Mouse (Mus musculus) c-Kit-positive CD71-negative TER-119-negative erythroid progenitor cells, embryonic 14.5 days (primary cell): ENCODE measurements around the gene Tlr2.
A peak's percentile ranks its signal among the peaks of the same experiment; 100 is the strongest.
"Not testable (repeated sequence)": the region's sequence is repeated elsewhere in the genome, so short reads cannot be mapped to it uniquely, and the experiment has no call there.

ENCODE experiments used
- DNase-seq: peaks from one replicate; pipeline ENCODE4 v3.0.0-alpha.2; 2013; ENCODE audit warnings: low read depth

The Tlr2 gene

GRCm38 (mm10) chr3:83841095-83841850 lies at the start of gene Tlr2:
Gene Tlr2 (minus strand): TSS chr3:83841767.
- DNase-seq, result no peak

GRCm38 (mm10) chr3:83885163-83885562 lies 43.6 kb upstream of the Tlr2 start:
- peak; percentile 31 for DNase-seq

GRCm38 (mm10) chr3:83879261-83880050 lies 37.9 kb upstream of the Tlr2 start:
- DNase-seq, result not testable (repeated sequence)

DNA sequence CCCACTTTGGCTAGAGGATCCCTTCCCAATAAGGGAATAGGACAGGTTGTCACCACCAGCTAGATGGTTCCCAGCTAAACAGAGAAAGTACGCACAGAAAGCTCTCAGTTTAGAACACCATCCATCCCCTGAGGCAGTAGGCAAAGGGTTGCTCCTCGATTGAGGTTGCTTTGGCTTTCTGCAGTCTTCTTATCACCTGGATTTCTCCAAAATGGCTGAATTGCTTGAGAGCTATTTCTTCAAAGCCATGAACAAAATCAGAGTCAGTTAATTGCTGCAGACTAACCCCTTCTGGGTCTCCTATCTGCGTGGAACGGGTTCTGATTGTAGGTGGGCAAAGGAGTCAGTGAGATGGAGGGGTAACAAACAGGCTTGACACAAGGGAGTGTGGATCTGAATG lies 37.2 kb upstream of the Tlr2 start:
- DNase-seq, result no peak

GRCm38 (mm10) chr3:83876299-83876698 lies 34.7 kb upstream of the Tlr2 start:
- no peak for DNase-seq

GRCm38 (mm10) chr3:83875078-83875477 lies 33.5 kb upstream of the Tlr2 start:
- DNase-seq, result not testable (repeated sequence)

DNA sequence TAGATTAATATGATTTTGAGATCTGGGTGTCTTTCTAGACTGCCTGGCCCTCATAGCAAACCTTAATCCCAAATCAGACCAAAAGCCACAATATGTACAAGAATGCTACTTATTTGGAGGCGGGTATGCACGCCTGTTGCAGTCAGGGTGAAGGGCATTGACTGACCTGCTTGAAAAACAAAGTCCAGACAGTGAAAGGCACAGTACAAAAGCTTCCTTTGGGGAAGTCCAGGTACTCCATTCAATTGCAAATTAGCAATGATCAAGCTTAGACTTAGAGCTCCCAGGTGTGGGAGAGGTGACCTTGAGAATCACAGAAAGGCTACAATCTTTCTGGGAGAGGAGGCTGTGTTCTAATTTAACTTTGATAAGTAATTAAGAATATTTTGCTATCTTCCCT lies 31.3 kb upstream of the Tlr2 start:
- DNase-seq, result not testable (repeated sequence)

DNA sequence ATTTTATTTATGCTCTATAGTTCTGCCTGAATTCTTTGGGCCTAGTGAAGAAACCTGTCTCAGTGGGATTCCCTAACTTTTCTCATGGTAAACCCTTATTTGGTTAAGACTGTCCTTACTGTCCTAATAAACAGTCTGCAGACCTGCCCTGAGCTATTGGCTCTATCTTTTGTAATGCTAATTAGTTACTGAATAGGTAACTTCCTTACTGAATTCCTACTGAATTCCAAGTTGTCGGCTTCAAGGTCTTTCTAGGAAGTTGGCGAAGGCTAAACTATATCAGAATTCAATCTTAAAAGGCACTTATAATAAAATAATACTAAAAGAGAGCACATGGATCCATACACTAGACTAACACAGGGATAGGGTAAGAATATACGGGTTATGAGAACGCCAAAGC lies 30.4 kb upstream of the Tlr2 start:
- DNase-seq, result not testable (repeated sequence)

DNA sequence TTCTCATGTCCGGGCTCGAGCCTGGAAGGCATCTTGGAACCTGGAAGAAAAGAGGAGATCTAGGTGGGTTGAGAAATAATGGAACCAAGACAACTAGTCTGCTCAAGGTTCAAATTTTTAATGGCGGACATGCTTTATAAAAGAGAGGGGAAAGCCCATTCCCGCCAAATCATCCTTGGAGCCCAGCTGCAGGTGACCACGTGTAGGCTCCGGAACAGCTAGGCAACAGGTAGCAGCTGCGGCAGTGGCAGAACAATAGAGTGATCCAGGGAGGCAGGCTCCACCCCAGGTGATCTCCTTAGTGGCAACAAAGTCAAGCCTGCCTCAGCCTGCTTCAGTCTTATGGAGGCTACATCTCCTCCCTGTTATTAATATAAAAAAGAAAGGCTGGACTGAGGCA lies 30.0 kb upstream of the Tlr2 start:
- DNase-seq, result not testable (repeated sequence)

DNA sequence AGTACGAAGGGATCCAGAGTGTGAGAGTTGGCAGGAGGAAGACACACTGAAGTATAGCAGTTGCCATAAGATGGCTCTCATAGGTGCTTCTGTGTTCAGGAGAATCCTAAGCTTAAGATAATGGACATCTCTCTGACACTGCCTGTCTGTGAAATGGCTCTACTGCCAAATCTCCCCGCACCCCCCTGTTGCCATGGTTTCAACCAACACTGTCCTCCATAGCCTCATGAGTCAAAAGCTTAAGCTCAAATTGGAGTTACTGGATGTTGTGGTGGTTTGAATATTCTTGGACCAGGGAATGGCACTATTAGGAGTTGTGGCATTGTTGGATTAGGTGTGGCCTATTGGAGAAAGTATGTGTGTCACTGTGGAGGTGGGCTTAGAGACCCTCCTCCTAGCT lies 28.2 kb upstream of the Tlr2 start:
- no peak for DNase-seq

- not testable (repeated sequence) for DNase-seq
These were observed 25.5 kb upstream of the Tlr2 start for GRCm38 (mm10) chr3:83867026-83867425.

GRCm38 (mm10) chr3:83865216-83865615 lies 23.6 kb upstream of the Tlr2 start:
- DNase-seq, result no peak

DNA sequence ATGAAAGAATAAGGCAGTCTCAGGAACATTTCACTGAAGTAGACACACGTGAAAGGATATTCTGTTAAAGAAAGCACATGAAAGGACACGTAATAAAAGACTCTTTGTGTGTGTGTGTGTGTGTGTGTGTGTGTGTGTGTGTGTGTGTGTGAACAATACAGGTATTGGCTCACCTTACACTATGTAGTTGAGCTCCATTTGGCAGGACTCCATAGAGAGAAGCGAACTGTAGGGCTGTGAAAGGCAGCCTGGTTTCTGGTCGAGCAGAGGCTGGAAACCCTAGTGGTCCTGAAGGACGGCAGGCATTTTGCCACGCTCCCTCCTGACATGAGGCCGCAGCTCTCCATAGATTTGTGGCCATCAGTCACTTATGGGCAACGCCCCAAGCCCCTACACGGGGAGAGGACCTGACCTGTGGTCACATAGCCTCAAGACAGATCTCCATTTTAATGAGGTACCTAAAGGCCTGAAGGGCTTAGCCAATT lies 22.5 kb upstream of the Tlr2 start:
- no peak for DNase-seq

GRCm38 (mm10) chr3:83862956-83863355 lies 21.4 kb upstream of the Tlr2 start:
- DNase-seq, result peak; percentile 46

DNA sequence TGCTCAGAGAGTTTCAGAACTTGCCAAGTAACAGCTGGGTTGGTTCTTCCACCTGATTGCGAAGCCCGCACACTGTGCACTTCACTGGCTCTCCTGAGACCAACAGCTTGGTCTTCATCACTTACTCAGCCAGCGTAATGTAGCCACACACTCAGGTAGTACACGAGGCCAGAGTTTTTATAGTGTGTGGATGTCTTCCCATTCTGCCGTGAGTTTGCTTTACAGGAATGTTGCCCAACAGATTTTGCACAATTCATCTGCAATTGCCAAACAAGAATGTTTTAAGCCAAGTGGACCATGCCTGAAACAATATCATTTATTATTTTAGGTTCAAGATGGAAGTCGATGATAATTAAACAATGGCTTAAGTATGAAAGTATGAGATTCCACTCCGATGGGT lies 18.0 kb upstream of the Tlr2 start:
- no peak for DNase-seq

- no peak for DNase-seq
These were observed 17.5 kb upstream of the Tlr2 start for GRCm38 (mm10) chr3:83859071-83859470.

DNA sequence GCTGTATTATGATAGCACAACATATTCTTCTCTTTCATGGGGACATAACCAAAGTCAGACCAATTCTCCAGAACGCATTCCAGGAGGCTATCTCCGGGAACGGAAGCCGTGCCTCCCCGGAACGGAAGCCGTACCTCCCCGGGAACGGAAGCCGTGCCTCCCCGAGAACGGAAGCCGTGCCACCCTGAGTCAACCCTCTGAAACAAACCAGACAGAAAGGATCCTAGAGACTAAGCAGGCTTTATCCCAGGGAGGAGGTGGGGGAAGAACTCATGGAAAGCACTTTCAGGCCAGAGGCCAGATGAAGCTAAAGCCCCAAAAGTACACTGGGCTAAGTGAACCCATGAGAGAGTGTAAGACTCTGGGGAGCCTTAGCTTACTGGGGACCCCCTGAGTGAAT lies 16.1 kb upstream of the Tlr2 start:
- DNase-seq, result no peak

DNA sequence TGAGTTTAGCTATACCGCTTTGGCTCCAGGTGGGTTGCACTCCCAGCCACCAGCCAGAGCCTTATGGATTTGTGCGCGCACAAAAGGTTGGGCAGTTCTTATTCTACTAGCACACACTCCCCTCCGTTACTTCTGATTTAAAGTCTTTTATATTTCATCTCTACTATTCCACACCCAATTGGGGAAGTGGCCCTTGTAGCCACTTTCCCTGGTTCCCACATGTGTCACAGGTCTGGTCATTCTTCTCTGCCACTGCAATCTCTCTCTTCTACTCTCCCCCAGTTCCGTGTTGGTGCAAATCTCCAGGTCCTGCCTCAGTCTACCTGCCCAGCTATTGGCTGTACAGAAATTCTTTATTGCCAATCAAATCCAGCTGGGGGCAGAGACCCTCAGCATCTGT lies 14.1 kb upstream of the Tlr2 start:
- DNase-seq, result no peak

GRCm38 (mm10) chr3:83849341-83849740 lies 7.8 kb upstream of the Tlr2 start:
- DNase-seq, result no peak

DNA sequence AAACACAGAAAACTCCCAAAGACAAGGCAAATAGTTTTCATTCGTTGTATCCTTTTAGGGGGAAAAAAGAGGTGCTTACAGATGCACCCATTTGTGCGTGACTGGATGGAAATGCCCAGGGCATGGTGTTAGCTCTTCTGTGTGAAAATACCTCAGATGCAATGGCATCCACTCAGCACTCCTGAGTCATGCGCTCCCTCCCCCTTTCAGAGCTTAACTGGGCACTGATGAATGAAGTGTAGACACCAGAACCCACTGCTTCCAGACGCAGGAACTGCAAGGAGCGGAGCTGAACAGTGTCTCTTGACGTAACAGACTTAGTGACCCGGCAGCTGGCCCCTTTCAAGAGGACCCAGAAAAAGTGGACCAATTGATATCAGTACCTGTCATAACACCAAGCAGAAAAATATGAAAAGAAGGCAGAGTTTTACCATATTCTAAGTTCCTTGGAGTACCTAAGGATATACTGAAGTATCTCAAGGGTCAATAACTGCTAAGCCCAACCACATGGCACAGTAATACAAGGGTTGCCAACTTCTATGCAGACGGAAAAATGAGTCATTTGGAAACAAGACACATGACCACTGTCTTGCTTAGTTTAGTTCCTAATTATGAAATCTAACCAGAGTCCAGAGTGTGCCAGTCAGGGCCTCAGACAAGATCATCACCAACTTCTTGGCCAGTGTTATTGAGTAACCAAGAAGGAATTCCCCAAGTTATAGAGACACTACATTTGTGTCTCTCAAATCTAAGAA lies 3.4 kb upstream of the Tlr2 start:
- DNase-seq, result no peak

DNA sequence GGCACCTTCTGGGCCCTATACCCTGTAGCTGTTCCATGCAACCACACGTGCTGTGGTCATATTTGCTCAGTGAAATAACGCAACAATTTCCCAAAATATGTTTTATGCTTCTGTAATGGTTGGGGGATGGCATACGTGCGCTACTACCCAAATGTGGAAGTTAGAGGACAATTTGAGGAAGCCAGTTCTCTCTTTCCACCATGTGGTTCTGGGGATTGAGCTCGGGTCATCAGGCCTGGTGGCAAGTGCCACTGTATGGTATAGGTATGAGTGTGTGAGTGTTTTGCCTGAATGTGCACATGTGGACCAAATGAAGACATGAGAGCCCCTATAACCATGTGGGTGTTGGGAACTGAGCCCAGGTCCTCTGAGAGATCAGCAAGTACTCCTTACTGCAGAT lies 2.1 kb downstream of the Tlr2 start:
- DNase-seq, result no peak

GRCm38 (mm10) chr3:83836685-83837084 lies 4.9 kb downstream of the Tlr2 start:
- no peak for DNase-seq
